Mouse (Mus musculus) kidney, adult 2 months (tissue): Measurements from ENCODE around the gene Foxp1. TPM values are rescaled to one million over a fixed set of nuclear protein-coding genes. Genes with fewer than 3 reads are reported as not detected.
A peak's percentile ranks its signal among the peaks of the same experiment; 100 is the strongest.

ENCODE experiments used
- DNase-seq: peaks from one replicate; pipeline ENCODE4 v3.0.0; 2021
- H3K27ac ChIP-seq: fragments of 200-500 bp; 2 replicates; pipeline ENCODE4 v1.5.1; 2012; ENCODE audit warnings: low read depth, low read length, control low read depth, inconsistent platforms; ENCODE audit not compliant: insufficient read depth
- H3K27me3 ChIP-seq: fragments of 200-500 bp; replicated peaks from 2 replicates; pipeline ENCODE4 v1.6.1; 2012; ENCODE audit warnings: mild to moderate bottlenecking, moderate library complexity, low read length, inconsistent platforms; ENCODE audit not compliant: control insufficient read depth, insufficient read depth
- H3K36me3 ChIP-seq: fragments of 200-500 bp; 2 replicates; pipeline ENCODE4 v1.6.1; 2012; ENCODE audit warnings: mild to moderate bottlenecking, moderate library complexity, low read length, inconsistent platforms; ENCODE audit not compliant: control insufficient read depth, insufficient read depth
- H3K4me1 ChIP-seq: fragments of 200-500 bp; 2 replicates; pipeline ENCODE4 v1.6.1; 2011; ENCODE audit warnings: low read length; ENCODE audit not compliant: control insufficient read depth, insufficient read depth
- H3K4me3 ChIP-seq: fragments of 200-500 bp; 2 replicates; pipeline ENCODE4 v1.5.1; 2011; ENCODE audit warnings: mild to moderate bottlenecking, low read depth, low read length, control low read depth; ENCODE audit not compliant: insufficient read depth
- CTCF ChIP-seq: fragments of 200-500 bp; conservative IDR thresholded peaks from 2 replicates; pipeline ENCODE4 v1.5.1; 2011; ENCODE audit warnings: low read depth, mild to moderate bottlenecking, control low read depth, low read length, moderate library complexity, mixed read lengths; ENCODE audit not compliant: insufficient read depth, insufficient read length
- POLR2A ChIP-seq: fragments of 200-500 bp; IDR thresholded peaks from one replicate; pipeline ENCODE4 v1.6.1; 2011; ENCODE audit warnings: low read depth, low read length, control low read depth
- WGBS: fragments of 180-500 bp; shearing (Covaris S2); methylation state at CpG from one replicate; pipeline ENCODE4 v1.1.7; 2018; 5-methylcytosine and 5-hydroxymethylcytosine counted together
- polyA plus RNA-seq: library from polyadenylated mRNA; depleted of rRNA; stranded (reverse); fragments of >200 nt; gene quantifications from 2 replicates; pipeline ENCODE4 v1.2.3, GENCODE M21; 2012

Foxp1 gene
- polyA plus RNA-seq, 1 experiment = 32.8 TPM

DNA sequence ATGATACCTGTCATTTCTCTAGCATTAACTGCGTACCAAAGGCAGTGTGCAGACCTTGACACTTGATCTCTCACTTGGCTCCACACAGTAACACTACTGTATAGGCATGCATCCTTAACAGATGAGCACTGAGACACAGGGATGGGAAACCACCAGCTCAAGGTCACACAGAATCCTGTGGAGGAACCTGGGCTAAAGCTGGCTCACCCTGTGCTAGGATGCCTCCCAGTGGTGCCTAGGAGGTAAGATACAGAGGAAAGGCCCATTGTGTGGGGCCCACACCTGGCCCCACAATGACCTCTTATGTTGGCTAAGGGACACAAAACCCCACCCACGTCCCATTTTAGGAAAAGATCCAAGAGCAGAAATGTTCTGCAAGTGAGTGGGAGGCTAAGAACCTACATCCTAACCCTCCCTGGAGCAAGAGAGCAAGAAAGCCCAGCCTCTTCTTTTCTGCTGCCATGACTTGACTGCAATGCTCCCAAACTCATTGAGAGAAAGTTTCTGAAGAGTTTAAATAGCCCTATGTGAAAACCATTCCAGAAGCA lies 69.8 kb downstream of the Foxp1 start:
- no peak overlapping the region for H3K4me3 ChIP-seq
- DNase-seq = no peak
- no peaks in the 10 kb centered on the region for H3K4me1 ChIP-seq
- WGBS = 73% methylated on average over 2 of the region's 2 CpGs
- H3K27ac ChIP-seq = no peak overlapping the region
- TF ChIP-seq POLR2A (no peak), CTCF (peak; percentile 50)
- no peaks in the 10 kb centered on the region for H3K27me3 ChIP-seq
- no peaks in the 10 kb centered on the region for H3K36me3 ChIP-seq

DNA sequence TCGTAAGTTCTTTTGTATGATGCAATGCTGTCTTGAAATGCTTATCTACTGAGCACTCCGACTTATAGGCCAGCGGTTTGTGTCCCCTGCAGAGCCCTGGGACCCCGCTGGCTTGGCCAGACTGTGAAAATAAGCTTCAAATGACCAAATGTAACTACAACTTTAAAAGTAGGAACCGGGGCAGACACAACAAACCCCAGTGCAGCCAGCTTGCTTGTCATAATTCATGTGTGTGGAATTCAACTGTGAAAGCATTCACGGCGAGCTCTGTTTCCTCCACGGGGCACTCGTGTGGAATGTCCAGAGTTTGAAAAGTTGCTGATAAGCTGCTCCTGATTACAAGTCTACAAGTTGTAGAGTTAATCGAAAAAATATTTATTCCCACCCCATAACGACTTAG lies 71.0 kb downstream of the Foxp1 start:
- Histone ChIP-seq H3K4me1 (no peaks in the 10 kb centered on the region), H3K27me3 (no peaks in the 10 kb centered on the region), H3K27ac (no peak overlapping the region), H3K36me3 (no peaks in the 10 kb centered on the region), H3K4me3 (no peak overlapping the region)
- TF ChIP-seq CTCF (no peak), POLR2A (no peak)
- WGBS = 45% methylated on average over 11 of the region's 11 CpGs
- DNase-seq = no peak

DNA sequence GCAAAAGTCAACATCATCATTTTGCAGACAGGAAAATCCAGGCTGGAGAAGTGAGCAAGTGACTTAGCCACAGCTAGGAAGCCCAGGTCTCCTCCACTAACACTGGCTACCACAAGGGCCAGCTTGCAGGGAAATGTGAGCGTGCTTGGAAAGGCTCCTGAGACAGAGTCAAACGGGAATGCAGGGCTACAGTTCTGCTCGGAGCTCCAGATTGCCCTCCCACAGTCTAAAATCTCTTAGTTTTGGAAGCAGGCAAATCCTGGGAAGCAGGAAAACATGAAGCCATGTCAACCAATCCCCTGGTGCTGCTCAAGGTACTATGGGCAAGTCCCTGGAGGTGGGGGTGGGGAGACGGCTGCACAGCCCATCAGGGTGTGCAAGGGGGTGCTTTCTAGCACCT lies 75.1 kb downstream of the Foxp1 start:
- H3K4me1 ChIP-seq = no peaks in the 10 kb centered on the region
- TF ChIP-seq POLR2A = no peak
- no peak for TF ChIP-seq CTCF
- no peak overlapping the region for H3K4me3 ChIP-seq
- H3K36me3 ChIP-seq = no peaks in the 10 kb centered on the region
- H3K27ac ChIP-seq = no peak overlapping the region
- no peaks in the 10 kb centered on the region for H3K27me3 ChIP-seq
- no peak for DNase-seq
- 87% methylated on average over 4 of the region's 4 CpGs for WGBS

DNA sequence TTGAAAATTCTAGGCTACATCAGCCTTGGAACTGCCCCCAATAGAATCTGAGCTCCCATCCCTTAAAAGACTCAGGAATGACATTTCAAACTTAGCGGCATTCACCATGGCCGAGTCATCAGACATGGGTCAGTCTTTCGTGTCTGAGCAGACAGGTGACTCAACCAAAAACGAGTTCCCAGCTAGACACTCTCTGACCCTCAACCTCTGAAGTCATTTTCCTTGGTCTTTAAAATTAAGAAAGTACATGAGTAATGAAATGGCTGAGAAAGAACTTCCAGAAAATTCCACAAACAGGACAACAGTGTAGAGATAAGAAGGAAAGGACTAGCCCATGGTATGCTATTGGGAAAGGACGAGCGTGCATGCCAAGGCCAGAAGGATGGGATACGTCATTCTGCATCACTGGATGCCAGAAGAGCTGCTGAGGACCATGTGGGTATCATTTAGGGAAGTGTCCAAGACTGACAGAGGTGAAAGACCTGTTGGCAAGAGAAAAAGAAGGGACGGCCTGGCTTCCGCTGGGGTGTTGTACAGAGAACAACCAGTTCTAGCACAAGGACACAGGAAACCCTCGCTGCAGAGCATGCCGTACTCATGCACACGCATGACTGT lies 75.6 kb downstream of the Foxp1 start:
- no peaks in the 10 kb centered on the region for H3K27me3 ChIP-seq
- WGBS = 89% methylated on average over 12 of the region's 12 CpGs
- no peak overlapping the region for H3K27ac ChIP-seq
- no peak overlapping the region for H3K4me3 ChIP-seq
- no peaks in the 10 kb centered on the region for H3K36me3 ChIP-seq
- DNase-seq = no peak
- no peaks in the 10 kb centered on the region for H3K4me1 ChIP-seq
- no peak for TF ChIP-seq CTCF
- TF ChIP-seq POLR2A = no peak

DNA sequence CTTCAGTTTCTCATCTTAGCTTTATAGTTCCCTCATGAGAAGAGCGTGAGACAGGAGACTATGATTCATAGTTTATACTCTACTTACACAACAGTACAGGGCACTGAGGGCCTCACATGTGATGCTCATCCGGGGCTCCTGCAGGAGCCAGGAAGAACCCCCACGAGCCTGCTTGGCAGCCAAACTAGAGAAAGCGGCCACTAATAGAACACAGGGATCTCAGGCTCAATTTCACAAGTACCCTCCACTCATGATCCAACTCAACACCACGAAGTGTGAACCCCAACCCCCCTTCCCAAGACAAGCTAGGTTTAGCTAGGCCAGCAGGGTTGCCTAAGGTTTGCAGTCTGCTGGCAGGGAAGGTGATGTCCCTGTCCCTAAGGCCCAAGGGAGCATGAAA lies 79.1 kb downstream of the Foxp1 start:
- no peaks in the 10 kb centered on the region for H3K36me3 ChIP-seq
- DNase-seq = no peak
- no peaks in the 10 kb centered on the region for H3K27me3 ChIP-seq
- TF ChIP-seq CTCF (no peak), POLR2A (no peak)
- no peak overlapping the region for H3K27ac ChIP-seq
- WGBS = 80% methylated on average over 5 of the region's 5 CpGs
- no peaks in the 10 kb centered on the region; the same call in 1 of the 2 replicates for H3K4me1 ChIP-seq
- no peak overlapping the region for H3K4me3 ChIP-seq

DNA sequence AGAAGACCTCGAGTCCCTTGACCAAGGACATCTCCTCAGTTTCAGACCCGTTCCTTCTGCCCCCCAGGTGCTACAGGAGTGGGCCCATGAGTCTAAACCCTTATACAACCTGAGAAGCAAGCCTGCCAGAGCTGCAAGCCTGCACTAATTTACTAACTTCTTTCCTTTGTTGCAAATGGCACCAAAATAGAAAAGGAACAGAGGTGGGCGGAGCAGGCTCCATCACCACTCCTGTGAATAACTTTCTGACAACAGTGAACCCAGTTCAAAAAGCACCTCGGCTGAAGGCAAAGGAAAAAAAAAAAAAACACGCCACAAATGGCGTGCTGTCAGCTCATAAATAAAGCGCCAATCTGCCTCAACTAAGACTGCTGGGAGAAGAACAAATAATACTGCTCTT lies 81.4 kb downstream of the Foxp1 start:
- TF ChIP-seq CTCF = no peak
- TF ChIP-seq POLR2A = no peak
- H3K27me3 ChIP-seq = no peaks in the 10 kb centered on the region
- 79% methylated on average over 7 of the region's 7 CpGs for whole genome bisulfite sequencing
- DNase-seq = no peak
- H3K4me3 ChIP-seq = no peak overlapping the region
- H3K4me1 ChIP-seq = no peaks in the 10 kb centered on the region; the same call in 1 of the 2 replicates
- no peak overlapping the region for H3K27ac ChIP-seq
- no peaks in the 10 kb centered on the region for H3K36me3 ChIP-seq

DNA sequence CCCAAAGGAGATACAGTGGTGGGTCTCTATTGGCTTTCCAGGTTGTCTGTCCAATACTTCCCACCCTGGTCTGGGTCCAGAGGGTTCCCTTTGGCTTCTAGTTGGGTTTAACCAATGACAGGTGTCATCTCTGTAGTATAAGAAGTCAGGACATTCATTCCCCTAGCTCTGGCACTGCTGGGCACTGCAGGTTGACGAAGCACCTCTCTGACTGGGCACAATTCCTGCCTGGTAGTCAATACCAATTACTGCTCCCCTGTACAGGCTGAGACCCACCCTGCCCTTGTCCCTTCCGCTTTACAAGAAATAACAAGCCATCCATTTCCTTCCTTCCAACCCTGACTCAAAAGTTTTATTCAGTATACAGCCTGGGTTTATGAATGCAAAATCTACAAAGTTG lies 81.9 kb downstream of the Foxp1 start:
- no peaks in the 10 kb centered on the region; the same call in 1 of the 2 replicates for H3K4me1 ChIP-seq
- DNase-seq = no peak
- 85% methylated on average over 2 of the region's 2 CpGs for WGBS
- H3K27ac ChIP-seq = no peak overlapping the region
- TF ChIP-seq CTCF = no peak
- TF ChIP-seq POLR2A = no peak
- no peaks in the 10 kb centered on the region for H3K36me3 ChIP-seq
- H3K4me3 ChIP-seq = no peak overlapping the region
- H3K27me3 ChIP-seq = no peaks in the 10 kb centered on the region
